In the genomic region with DNA sequence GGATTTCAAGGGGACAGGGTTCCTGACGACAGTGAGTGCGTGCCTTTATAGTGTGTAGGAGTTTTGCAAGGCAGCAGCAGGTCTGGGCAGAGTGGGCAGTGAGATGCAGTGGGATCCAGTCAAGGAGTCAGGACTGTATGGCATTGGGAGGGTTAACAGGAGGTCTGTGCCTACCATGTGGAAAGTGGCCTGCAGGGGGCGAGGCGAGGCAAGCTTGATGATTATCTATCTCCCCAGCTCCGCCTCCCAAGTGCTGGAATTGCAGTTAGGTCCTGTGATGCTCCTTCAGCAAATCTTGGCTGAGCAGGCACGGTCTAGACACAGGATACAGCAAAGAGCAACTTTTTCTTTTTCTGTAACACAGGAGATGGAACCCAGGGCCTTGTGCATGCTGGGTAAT, we compare ENCODE assay signal across 16 mouse cellular contexts. TPM values are rescaled to one million over a fixed set of nuclear protein-coding genes. Genes with fewer than 3 reads are reported as not detected.
A peak's percentile ranks its signal among the peaks of the same experiment; 100 is the strongest.
DNase-seq lines count a peak whose midpoint lies in the region; ATAC-seq and TF ChIP-seq lines count a peak whose summit lies in the region.
"Had no signal": no experiment of that assay in that cellular context is flagged by ENCODE, and none has a peak within 500 bp of the region (broad histone marks: within the 10 kb centered on the region; RNA-seq: fewer than 3 reads in every experiment).

No protein-coding gene starts in this region.

- 63% methylated on average over 6 of the region's 6 CpGs for WGBS in lung, embryonic 14.5 days

- H3K4me2 ChIP-seq in lung, embryonic 14.5 days: no peak overlapping the region
- H3K4me2 ChIP-seq: heart, embryonic 15.5 days; lung, embryonic 15.5 days had no signal

- peak; percentile 69 for DNase-seq in embryo, embryonic 10 days (ENCODE audit: low spot score)
- DNase-seq in embryo, embryonic 9.5 days (ENCODE audit: extremely low spot score): no peak
- DNase-seq in lung, embryonic 14.5 days: peak; percentile 51
- DNase-seq in lung, postnatal 4 days: no peak
- DNase-seq in ES-E14 (ENCODE audit: low read depth, low spot score): peak; percentile 81
- peak; percentile 16 for DNase-seq in induced T-regulatory cell, adult 2 months (ENCODE audit: low read depth)
- no peak for DNase-seq in heart, adult 9 months (ENCODE audit: low spot score in 2 of 2)
- DNase-seq in adrenal gland, postnatal 10 days: no peak
- DNase-seq: adrenal gland, postnatal 25 days; cerebellum, postnatal 10 days; gastrocnemius, postnatal 25 days; midbrain, embryonic 14.5 days had no signal

- no peaks in the 10 kb centered on the region for H3K27me3 ChIP-seq in lung, embryonic 14.5 days (ENCODE audit: insufficient read depth, low read length)
- H3K27me3 ChIP-seq: heart, embryonic 15.5 days; lung, embryonic 15.5 days had no signal

- H3K4me1 ChIP-seq in lung, embryonic 14.5 days (ENCODE audit: insufficient read depth): peaks cover 18% of the 10 kb centered on the region
- peaks cover 14 to 27% of the 10 kb centered on the region in 2 experiments for H3K4me1 ChIP-seq in ES-E14 (ENCODE audit: control insufficient read depth in 2 of 2, insufficient read depth in 2 of 2, low read length in 2 of 2, poor library complexity in 1 of 2)

- no peak overlapping the region for H3K4me3 ChIP-seq in lung, embryonic 14.5 days (ENCODE audit: low read depth, low read length)
- H3K4me3 ChIP-seq in ES-E14 (ENCODE audit: insufficient read depth in 1 of 2, low read depth in 1 of 2, low read length in 2 of 2, poor library complexity in 1 of 2, severe bottlenecking in 1 of 2): no peak overlapping the region
- H3K4me3 ChIP-seq: erythroblast, embryonic 14.5 days; heart, embryonic 15.5 days; lung, embryonic 15.5 days had no signal

- no peaks in the 10 kb centered on the region for H3K9me3 ChIP-seq in lung, embryonic 14.5 days (ENCODE audit: low read depth, low read length)
- H3K9me3 ChIP-seq in ES-E14 (ENCODE audit: control insufficient read depth, insufficient read depth, low read depth, low read length): no peaks in the 10 kb centered on the region
- H3K9me3 ChIP-seq: heart, embryonic 15.5 days; lung, embryonic 15.5 days had no signal

- no peak for ATAC-seq in lung, embryonic 14.5 days (ENCODE audit: insufficient read depth)
- ATAC-seq: inflammation-experienced regulatory T-cells, adult 6 months had no signal

- no peak overlapping the region for H3K27ac ChIP-seq in lung, embryonic 14.5 days (ENCODE audit: low read depth)
- H3K27ac ChIP-seq in ES-E14 (ENCODE audit: insufficient read depth, low read depth, low read length, poor library complexity, severe bottlenecking): no peak overlapping the region
- H3K27ac ChIP-seq: heart, embryonic 15.5 days; lung, embryonic 15.5 days had no signal

- TF ChIP-seq CTCF in lung, embryonic 14.5 days (IDR thresholded peaks at IDR 0.05; ENCODE audit: low read depth): peak; percentile 58

- H3K36me3 ChIP-seq in lung, embryonic 14.5 days (ENCODE audit: insufficient read depth): no peaks in the 10 kb centered on the region
- no peaks in the 10 kb centered on the region for H3K36me3 ChIP-seq in ES-E14 (ENCODE audit: control insufficient read depth, insufficient read depth, low read length, poor library complexity, severe bottlenecking)
- H3K36me3 ChIP-seq: heart, embryonic 15.5 days; lung, embryonic 15.5 days had no signal

- no peak overlapping the region for H3K9ac ChIP-seq in lung, embryonic 14.5 days
- H3K9ac ChIP-seq in ES-E14 (ENCODE audit: insufficient read depth, low read depth, low read length, poor library complexity, severe bottlenecking): no peak overlapping the region
- H3K9ac ChIP-seq: heart, embryonic 15.5 days; lung, embryonic 15.5 days had no signal

- in situ Hi-C loops in ES-E14 (cut with MboI; ENCODE audit: low sequenced_read_pairs in 2 of 2, unreplicated experiment in 2 of 2): no loop called here

TF ChIP-seq in ES-E14, 5 proteins besides CTCF, POLR2A, EP300 and RAD21:
- peak; percentile 62; the same call in 1 of the 2 replicates for TF ChIP-seq ZC3H11A (IDR thresholded peaks at IDR 0.05; ENCODE audit: borderline replicate concordance, low read depth, low read length)
- TF ChIP-seq ZNF384 (IDR thresholded peaks at IDR 0.05; ENCODE audit: low read depth, low read length): no peak

RNA-seq across cellular contexts. Expression of gene Sulf2, which starts 29.0 kb away (rescaled TPM):
- polyA plus RNA-seq in lung, embryonic 14.5 days (2014; fragmentation: Nextera tagmentation; extraction: Ambion mirVana): 51.1 and 57.6 TPM in 2 replicates
- 102 and 164 TPM in 2 replicates for total RNA-seq in ES-E14 (2012; rRNA removed)
- total RNA-seq in adrenal gland, postnatal 10 days (2021): 10 to 100 TPM; 54.5 to 62.8 TPM

Comparison
In these comparisons a context has a peak if more than half of its experiments do, and no peak if none do; other contexts are left out.
1. DNase-seq: peak in embryo, embryonic 10 days (single experiment), lung, embryonic 14.5 days (single experiment), ES-E14 (single experiment) and induced T-regulatory cell, adult 2 months (single experiment); none in embryo, embryonic 9.5 days (single experiment), lung, postnatal 4 days (0 of 2), heart, adult 9 months (0 of 2) and adrenal gland, postnatal 10 days (single experiment).